Mouse (Mus musculus) heart, embryonic 12.5 days (tissue): ENCODE data around the gene Clcn2. TPM values are rescaled to one million over a fixed set of nuclear protein-coding genes. Genes with fewer than 3 reads are reported as not detected.

Experiments
- ATAC-seq: fragments of 200-750 bp; cut with Nextera tagmentation; 2 replicates; pipeline ENCODE4 v1.8.0; 2017; ENCODE audit warnings: moderate TSS enrichment, moderate library complexity; ENCODE audit not compliant: insufficient number of reproducible peaks, low FRiP score
- H3K27ac ChIP-seq: fragments of 300-500 bp; sonication (generic); 2 replicates; pipeline ENCODE4 v1.5.1; 2016; ENCODE audit warnings: mild to moderate bottlenecking, moderate library complexity; ENCODE audit not compliant: poor library complexity, severe bottlenecking
- H3K27me3 ChIP-seq: fragments of 300-500 bp; sonication (generic); replicated peaks from 2 replicates; pipeline ENCODE4 v1.6.1; 2016; ENCODE audit warnings: mild to moderate bottlenecking, moderate library complexity
- H3K36me3 ChIP-seq: fragments of 300-500 bp; sonication (generic); 2 replicates; pipeline ENCODE4 v1.6.1; 2016; ENCODE audit warnings: mild to moderate bottlenecking, moderate library complexity
- H3K4me1 ChIP-seq: fragments of 300-500 bp; sonication (generic); replicated peaks from 2 replicates; pipeline ENCODE4 v1.6.1; 2016; ENCODE audit warnings: mild to moderate bottlenecking
- H3K4me2 ChIP-seq: fragments of 300-500 bp; sonication (generic); 2 replicates; pipeline ENCODE4 v1.6.1; 2016; ENCODE audit warnings: mild to moderate bottlenecking, moderate library complexity
- H3K4me3 ChIP-seq: fragments of 300-500 bp; sonication (generic); 2 replicates; pipeline ENCODE4 v1.5.1; 2016; ENCODE audit warnings: mild to moderate bottlenecking
- H3K9ac ChIP-seq: fragments of 300-500 bp; sonication (generic); 2 replicates; pipeline ENCODE4 v1.6.1; 2016; ENCODE audit warnings: mild to moderate bottlenecking, moderate library complexity
- H3K9me3 ChIP-seq: fragments of 300-500 bp; sonication (generic); replicated peaks from 2 replicates; pipeline ENCODE4 v1.6.1; 2016; ENCODE audit warnings: mild to moderate bottlenecking, moderate library complexity
- WGBS: fragments of 180-500 bp; shearing (Covaris S2); methylation state at CpG from one replicate; pipeline ENCODE4 v1.1.7; 2016; 5-methylcytosine and 5-hydroxymethylcytosine counted together
- polyA plus RNA-seq: library from polyadenylated mRNA; unstranded; fragments of >200 nt; fragmentation: Nextera tagmentation; extraction: Ambion mirVana; gene quantifications from 2 replicates; pipeline ENCODE4 v1.2.1, GENCODE M21; 2016

Clcn2 gene
- polyA plus RNA-seq, 1 experiment from 2014 or later: 6.2 TPM

GRCm38 (mm10) chr16:20722736-20723135 lies 5.2 kb upstream of the Clcn2 start:
- 51% methylated on average over 4 of the region's 4 CpGs for WGBS
- Histone ChIP-seq H3K9ac (no peak overlapping the region), H3K9me3 (no peaks in the 10 kb centered on the region), H3K4me3 (no peak overlapping the region), H3K4me1 (peaks cover 6% of the 10 kb centered on the region; the same call in 1 of the 2 replicates), H3K27me3 (no peaks in the 10 kb centered on the region), H3K27ac (no peak overlapping the region), H3K36me3 (peaks cover 25% of the 10 kb centered on the region), H3K4me2 (no peak overlapping the region)
- ATAC-seq: no peak

- 74% methylated on average over 10 of the region's 10 CpGs for WGBS
- peaks cover 10% of the 10 kb centered on the region; the same call in 1 of the 2 replicates for H3K4me1 ChIP-seq
- H3K9me3 ChIP-seq: no peaks in the 10 kb centered on the region
- H3K27me3 ChIP-seq: no peaks in the 10 kb centered on the region
- H3K27ac ChIP-seq: no peak overlapping the region
- H3K9ac ChIP-seq: no peak overlapping the region
- peaks cover 25% of the 10 kb centered on the region for H3K36me3 ChIP-seq
- ATAC-seq: no peak
- no peak overlapping the region for H3K4me2 ChIP-seq
- no peak overlapping the region for H3K4me3 ChIP-seq
Observed at GRCm38 (mm10) chr16:20721808-20722207, 4.3 kb upstream of the Clcn2 start.

GRCm38 (mm10) chr16:20717978-20718670 lies 578 bp upstream of the Clcn2 start:
- Histone ChIP-seq H3K27ac (peak overlapping the region; percentile 91), H3K27me3 (no peaks in the 10 kb centered on the region), H3K4me2 (peak overlapping the region; percentile 82), H3K4me3 (peak overlapping the region; percentile 62), H3K9me3 (no peaks in the 10 kb centered on the region), H3K9ac (peak overlapping the region; percentile 76), H3K4me1 (peaks cover 39% of the 10 kb centered on the region), H3K36me3 (peaks cover 25% of the 10 kb centered on the region)
- ATAC-seq: peak; percentile 24
- 3% methylated on average over 18 of the region's 18 CpGs for WGBS

GRCm38 (mm10) chr16:20716841-20717180 lies 735 bp downstream of the Clcn2 start:
- ATAC-seq: no peak
- H3K9me3 ChIP-seq: no peaks in the 10 kb centered on the region
- WGBS: under 1% methylated on average over 8 of the region's 8 CpGs
- H3K27ac ChIP-seq: peak overlapping the region; percentile 91
- no peaks in the 10 kb centered on the region for H3K27me3 ChIP-seq
- peak overlapping the region; percentile 82 for H3K4me2 ChIP-seq
- peak overlapping the region; percentile 76 for H3K9ac ChIP-seq
- H3K36me3 ChIP-seq: peaks cover 26% of the 10 kb centered on the region
- H3K4me1 ChIP-seq: peaks cover 44% of the 10 kb centered on the region
- peak overlapping the region; percentile 62 for H3K4me3 ChIP-seq

GRCm38 (mm10) chr16:20715976-20716840 lies 1.3 kb downstream of the Clcn2 start:
- peak overlapping the region; percentile 76 for H3K9ac ChIP-seq
- no peaks in the 10 kb centered on the region for H3K9me3 ChIP-seq
- peak overlapping the region; percentile 82 for H3K4me2 ChIP-seq
- WGBS: 1% methylated on average over 63 of the region's 68 CpGs
- peaks cover 27% of the 10 kb centered on the region for H3K36me3 ChIP-seq
- peaks cover 44% of the 10 kb centered on the region for H3K4me1 ChIP-seq
- ATAC-seq: peak; percentile 85
- peak overlapping the region; percentile 91 for H3K27ac ChIP-seq
- peak overlapping the region; percentile 62 for H3K4me3 ChIP-seq
- no peaks in the 10 kb centered on the region for H3K27me3 ChIP-seq

GRCm38 (mm10) chr16:20715566-20715965 lies 2.0 kb downstream of the Clcn2 start:
- peak overlapping the region; percentile 76 for H3K9ac ChIP-seq
- H3K9me3 ChIP-seq: no peaks in the 10 kb centered on the region
- no peaks in the 10 kb centered on the region for H3K27me3 ChIP-seq
- peaks cover 44% of the 10 kb centered on the region for H3K4me1 ChIP-seq
- peaks cover 27% of the 10 kb centered on the region for H3K36me3 ChIP-seq
- WGBS: under 1% methylated on average over 12 of the region's 12 CpGs
- no peak for ATAC-seq
- peak overlapping the region; percentile 82 for H3K4me2 ChIP-seq
- peak overlapping the region; percentile 91; the same call in 1 of the 2 replicates for H3K27ac ChIP-seq
- H3K4me3 ChIP-seq: peak overlapping the region; percentile 62

GRCm38 (mm10) chr16:20715161-20715560 lies 2.4 kb downstream of the Clcn2 start:
- Histone ChIP-seq H3K4me3 (peak overlapping the region; percentile 62), H3K9ac (peak overlapping the region; percentile 76), H3K36me3 (peaks cover 25% of the 10 kb centered on the region), H3K9me3 (no peaks in the 10 kb centered on the region), H3K27me3 (no peaks in the 10 kb centered on the region), H3K4me1 (peaks cover 44% of the 10 kb centered on the region), H3K4me2 (peak overlapping the region; percentile 82), H3K27ac (no peak overlapping the region)
- no peak for ATAC-seq
- WGBS: 49% methylated on average over 2 of the region's 2 CpGs

GRCm38 (mm10) chr16:20714307-20715080 lies 3.1 kb downstream of the Clcn2 start:
- H3K4me2 ChIP-seq: peak overlapping the region; percentile 82
- no peak overlapping the region for H3K27ac ChIP-seq
- WGBS: 52% methylated on average over 11 of the region's 11 CpGs
- H3K9me3 ChIP-seq: no peaks in the 10 kb centered on the region
- H3K27me3 ChIP-seq: no peaks in the 10 kb centered on the region
- no peak overlapping the region for H3K9ac ChIP-seq
- H3K4me1 ChIP-seq: peaks cover 44% of the 10 kb centered on the region
- H3K4me3 ChIP-seq: 0 out of 2 replicates have a peak overlapping the region, but pooled peaks have one; percentile 62
- ATAC-seq: no peak
- peaks cover 28% of the 10 kb centered on the region for H3K36me3 ChIP-seq

- Histone ChIP-seq H3K27ac (no peak overlapping the region), H3K4me3 (no peak overlapping the region), H3K9ac (no peak overlapping the region), H3K36me3 (peaks cover 33% of the 10 kb centered on the region), H3K4me1 (peaks cover 38% of the 10 kb centered on the region), H3K9me3 (no peaks in the 10 kb centered on the region), H3K27me3 (no peaks in the 10 kb centered on the region), H3K4me2 (peak overlapping the region; percentile 82; the same call in 1 of the 2 replicates)
- ATAC-seq: no peak
- 61% methylated on average over 7 of the region's 7 CpGs for WGBS
Observed at GRCm38 (mm10) chr16:20712889-20713288, 4.7 kb downstream of the Clcn2 start.

- Histone ChIP-seq H3K4me1 (peaks cover 38% of the 10 kb centered on the region), H3K27me3 (no peaks in the 10 kb centered on the region), H3K9ac (no peak overlapping the region), H3K9me3 (no peaks in the 10 kb centered on the region), H3K36me3 (peaks cover 40% of the 10 kb centered on the region), H3K4me3 (no peak overlapping the region), H3K27ac (no peak overlapping the region), H3K4me2 (no peak overlapping the region)
- WGBS: 77% methylated on average over 9 of the region's 9 CpGs
- no peak for ATAC-seq
Observed at GRCm38 (mm10) chr16:20712190-20712589, 5.4 kb downstream of the Clcn2 start.

GRCm38 (mm10) chr16:20710810-20711209 lies 6.7 kb downstream of the Clcn2 start:
- no peak for ATAC-seq
- WGBS: 77% methylated on average over 4 of the region's 4 CpGs
- H3K9ac ChIP-seq: no peak overlapping the region

More at GRCm38 (mm10) chr16:20710810-20711209, 6.7 kb downstream of the Clcn2 start:
- Histone ChIP-seq H3K4me2 (no peak overlapping the region), H3K36me3 (peaks cover 46% of the 10 kb centered on the region), H3K4me3 (no peak overlapping the region), H3K9me3 (no peaks in the 10 kb centered on the region), H3K27me3 (no peaks in the 10 kb centered on the region), H3K4me1 (peaks cover 34% of the 10 kb centered on the region), H3K27ac (no peak overlapping the region)
